Comparison of ENCODE assay signal across 25 mouse cellular contexts in the genomic region with DNA sequence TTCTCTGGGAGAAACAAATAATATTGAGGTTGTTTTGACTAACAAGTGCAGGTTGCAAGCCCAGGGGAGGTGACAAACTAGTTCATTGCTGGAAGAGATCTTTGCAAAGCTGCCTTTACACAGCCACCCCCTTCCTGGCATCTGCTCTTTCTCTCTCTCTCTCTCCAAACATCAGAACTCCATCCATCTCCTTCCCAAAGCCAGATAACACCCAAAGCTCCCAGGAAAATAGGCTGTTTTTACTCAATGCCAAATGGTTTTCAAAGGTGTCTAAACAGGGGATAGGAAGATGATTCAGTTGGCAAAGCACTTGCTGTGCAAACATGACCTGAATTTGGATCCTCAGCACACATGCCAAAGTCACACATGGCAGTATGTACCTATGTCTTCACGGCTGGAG.
DNase-seq lines count a peak whose midpoint lies in the region; ATAC-seq and TF ChIP-seq lines count a peak whose summit lies in the region.
"Had no signal": no experiment of that assay in that cellular context is flagged by ENCODE, and none has a peak within 500 bp of the region (broad histone marks: within the 10 kb centered on the region; RNA-seq: fewer than 3 reads in every experiment).

No protein-coding gene starts in this region.

- ATAC-seq in frontal cortex, adult (ENCODE audit: low TSS enrichment) = peak; percentile 74
- no peak for ATAC-seq in CD4-positive, CD25-positive, alpha-beta regulatory T cell, adult 4 months
- ATAC-seq: activated CD4-positive, CD25-positive, alpha-beta regulatory T cell, adult 4 months; forebrain, embryonic 14.5 days; forebrain, embryonic 16.5 days; Patski had no signal

- intact Hi-C loops in left cerebral cortex, adult 2 months (cut with DNase I) = no loop called here
- intact Hi-C loops in left cerebral cortex, postnatal 10 days (cut with DNase I) = no loop called here

- no peak for TF ChIP-seq CTCF in left cerebral cortex, adult 2 months (IDR thresholded peaks at IDR 0.05)

- H3K27ac ChIP-seq in left cerebral cortex, adult 2 months = peak overlapping the region; percentile 16; the same call in 1 of the 2 replicates
- H3K27ac ChIP-seq: embryonic facial prominence, embryonic 13.5 days; embryonic facial prominence, embryonic 15.5 days; forebrain, embryonic 10.5 days had no signal

- no peak overlapping the region for H3K4me3 ChIP-seq in left cerebral cortex, adult 2 months
- H3K4me3 ChIP-seq: embryonic facial prominence, embryonic 13.5 days; embryonic facial prominence, embryonic 15.5 days; erythroblast, embryonic 14.5 days; forebrain, embryonic 10.5 days had no signal

- DNase-seq in frontal cortex, postnatal 10 days (ENCODE audit: low spot score in 2 of 2) = no peak
- DNase-seq in left cerebral cortex, adult 2 months (ENCODE audit: extremely low spot score in 1 of 2, low spot score in 2 of 2) = no peak
- no peak for DNase-seq in left cerebral cortex, postnatal 10 days (ENCODE audit: extremely low spot score in 1 of 2, low spot score in 2 of 2)
- peak; percentile 82 for DNase-seq in brain, adult 2 months (ENCODE audit: low read depth, low spot score)
- DNase-seq in telencephalon, adult 2 months (ENCODE audit: low read depth, low spot score) = peak; percentile 78
- DNase-seq: adrenal gland, adult 8-10 months; adrenal gland, postnatal 14 days; adrenal gland, postnatal 36 days; cerebellum, adult 11 months; cerebellum, adult 18-20 months; cerebellum, adult 8-10 months; cerebellum, adult 9-11 months; cerebellum, postnatal 14 days; cerebellum, postnatal 36 days; embryo, embryonic 11 days had no signal

Comparison
In these comparisons a context has a peak if more than half of its experiments do, and no peak if none do; other contexts are left out.
1. DNase-seq: peak in brain, adult 2 months (single experiment) and telencephalon, adult 2 months (single experiment); none in frontal cortex, postnatal 10 days (0 of 2), left cerebral cortex, adult 2 months (0 of 2) and left cerebral cortex, postnatal 10 days (0 of 2).